Mouse (Mus musculus): ENCODE measurements around the gene Napb. TPM values are rescaled to one million over a fixed set of nuclear protein-coding genes. Genes with fewer than 3 reads are reported as not detected.

Napb gene
- polyA plus RNA-seq, 1 experiment from 2014 or later = 2.7 TPM

GRCm38 (mm10) chr2:148743001-148743400 is 10.7 kb upstream of the Napb start:
- Histone ChIP-seq H3K4me2 (replicated peaks; ENCODE audit: low read depth, low read length) (no peak overlapping the region), H3K9me3 (ENCODE audit: control insufficient read depth, low read length) (no peaks in the 10 kb centered on the region), H3K4me1 (ENCODE audit: control insufficient read depth, insufficient read depth, low read length) (no peaks in the 10 kb centered on the region), H3K9ac (ENCODE audit: low read depth, low read length) (no peak overlapping the region), H3K27me3 (ENCODE audit: control insufficient read depth, insufficient read depth, low read length) (no peaks in the 10 kb centered on the region), H3K36me3 (ENCODE audit: control insufficient read depth, insufficient read depth, low read length) (no peaks in the 10 kb centered on the region), H3K27ac (ENCODE audit: low read depth, low read length) (no peak overlapping the region), H3K4me3 (ENCODE audit: low read length) (no peak overlapping the region)
- ATAC-seq (ENCODE audit: low FRiP score, low TSS enrichment) = no peak
- 78% methylated on average over 3 of the region's 3 CpGs for WGBS

- under 1% methylated on average over 35 of the region's 35 CpGs for WGBS
- peak; percentile 68; the same call in 1 of the 2 replicates for ATAC-seq (ENCODE audit: low FRiP score, low TSS enrichment)
- H3K4me2 ChIP-seq (replicated peaks; ENCODE audit: low read depth, low read length) = peak overlapping the region; percentile 86
- no peaks in the 10 kb centered on the region for H3K36me3 ChIP-seq (ENCODE audit: control insufficient read depth, insufficient read depth, low read length)
- H3K27me3 ChIP-seq (ENCODE audit: control insufficient read depth, insufficient read depth, low read length) = no peaks in the 10 kb centered on the region
- peak overlapping the region; percentile 74 for H3K9ac ChIP-seq (ENCODE audit: low read depth, low read length)
- no peaks in the 10 kb centered on the region for H3K4me1 ChIP-seq (ENCODE audit: control insufficient read depth, insufficient read depth, low read length)
- no peak overlapping the region for H3K27ac ChIP-seq (ENCODE audit: low read depth, low read length)
- peak overlapping the region; percentile 82 for H3K4me3 ChIP-seq (ENCODE audit: low read length)
- H3K9me3 ChIP-seq (ENCODE audit: control insufficient read depth, low read length) = peaks cover 4% of the 10 kb centered on the region
Observed at GRCm38 (mm10) chr2:148731614-148732326, 497 bp downstream of the Napb start.

- no peaks in the 10 kb centered on the region for H3K36me3 ChIP-seq (ENCODE audit: control insufficient read depth, insufficient read depth, low read length)
- H3K27ac ChIP-seq (ENCODE audit: low read depth, low read length) = no peak overlapping the region
- WGBS = 50% methylated on average over 2 of the region's 2 CpGs
- no peaks in the 10 kb centered on the region for H3K9me3 ChIP-seq (ENCODE audit: control insufficient read depth, low read length)
- no peak overlapping the region for H3K4me2 ChIP-seq (replicated peaks; ENCODE audit: low read depth, low read length)
- H3K27me3 ChIP-seq (ENCODE audit: control insufficient read depth, insufficient read depth, low read length) = no peaks in the 10 kb centered on the region
- no peak overlapping the region for H3K9ac ChIP-seq (ENCODE audit: low read depth, low read length)
- H3K4me1 ChIP-seq (ENCODE audit: control insufficient read depth, insufficient read depth, low read length) = no peaks in the 10 kb centered on the region
- no peak overlapping the region for H3K4me3 ChIP-seq (ENCODE audit: low read length)
- no peak for ATAC-seq (ENCODE audit: low FRiP score, low TSS enrichment)
Observed at GRCm38 (mm10) chr2:148719271-148719995, 12.8 kb downstream of the Napb start.

- H3K27ac ChIP-seq (ENCODE audit: low read depth, low read length) = no peak overlapping the region
- H3K36me3 ChIP-seq (ENCODE audit: control insufficient read depth, insufficient read depth, low read length) = no peaks in the 10 kb centered on the region
- WGBS = 60% methylated on average over 2 of the region's 2 CpGs
- no peak overlapping the region for H3K9ac ChIP-seq (ENCODE audit: low read depth, low read length)
- H3K4me3 ChIP-seq (ENCODE audit: low read length) = no peak overlapping the region
- no peaks in the 10 kb centered on the region for H3K4me1 ChIP-seq (ENCODE audit: control insufficient read depth, insufficient read depth, low read length)
- ATAC-seq (ENCODE audit: low FRiP score, low TSS enrichment) = no peak
- H3K9me3 ChIP-seq (ENCODE audit: control insufficient read depth, low read length) = no peaks in the 10 kb centered on the region
- H3K27me3 ChIP-seq (ENCODE audit: control insufficient read depth, insufficient read depth, low read length) = no peaks in the 10 kb centered on the region
- no peak overlapping the region for H3K4me2 ChIP-seq (replicated peaks; ENCODE audit: low read depth, low read length)
Observed at GRCm38 (mm10) chr2:148717072-148717471, 15.2 kb downstream of the Napb start.

GRCm38 (mm10) chr2:148712326-148712725 is 19.9 kb downstream of the Napb start:
- Histone ChIP-seq H3K36me3 (ENCODE audit: control insufficient read depth, insufficient read depth, low read length) (no peaks in the 10 kb centered on the region), H3K4me2 (replicated peaks; ENCODE audit: low read depth, low read length) (no peak overlapping the region), H3K9me3 (ENCODE audit: control insufficient read depth, low read length) (no peaks in the 10 kb centered on the region), H3K27me3 (ENCODE audit: control insufficient read depth, insufficient read depth, low read length) (no peaks in the 10 kb centered on the region), H3K4me3 (ENCODE audit: low read length) (no peak overlapping the region), H3K4me1 (ENCODE audit: control insufficient read depth, insufficient read depth, low read length) (no peaks in the 10 kb centered on the region), H3K9ac (ENCODE audit: low read depth, low read length) (no peak overlapping the region), H3K27ac (ENCODE audit: low read depth, low read length) (no peak overlapping the region)
- ATAC-seq (ENCODE audit: low FRiP score, low TSS enrichment) = no peak
- WGBS = 92% methylated on average over 3 of the region's 3 CpGs

- no peaks in the 10 kb centered on the region for H3K9me3 ChIP-seq (ENCODE audit: control insufficient read depth, low read length)
- no peaks in the 10 kb centered on the region for H3K4me1 ChIP-seq (ENCODE audit: control insufficient read depth, insufficient read depth, low read length)
- WGBS = 78% methylated on average over 6 of the region's 6 CpGs
- no peak overlapping the region for H3K9ac ChIP-seq (ENCODE audit: low read depth, low read length)
- H3K4me2 ChIP-seq (replicated peaks; ENCODE audit: low read depth, low read length) = no peak overlapping the region
- H3K27me3 ChIP-seq (ENCODE audit: control insufficient read depth, insufficient read depth, low read length) = no peaks in the 10 kb centered on the region
- no peak overlapping the region for H3K4me3 ChIP-seq (ENCODE audit: low read length)
- ATAC-seq (ENCODE audit: low FRiP score, low TSS enrichment) = no peak
- H3K27ac ChIP-seq (ENCODE audit: low read depth, low read length) = no peak overlapping the region
- 0 out of 2 replicates have a peak, but pooled peaks cover 5% of the 10 kb centered on the region for H3K36me3 ChIP-seq (ENCODE audit: control insufficient read depth, insufficient read depth, low read length)
Observed at GRCm38 (mm10) chr2:148707202-148707530, 25.1 kb downstream of the Napb start.

GRCm38 (mm10) chr2:148706409-148707201 is 25.7 kb downstream of the Napb start:
- Histone ChIP-seq H3K9ac (ENCODE audit: low read depth, low read length) (no peak overlapping the region), H3K4me1 (ENCODE audit: control insufficient read depth, insufficient read depth, low read length) (no peaks in the 10 kb centered on the region), H3K27ac (ENCODE audit: low read depth, low read length) (no peak overlapping the region), H3K36me3 (ENCODE audit: control insufficient read depth, insufficient read depth, low read length) (0 out of 2 replicates have a peak, but pooled peaks cover 5% of the 10 kb centered on the region), H3K27me3 (ENCODE audit: control insufficient read depth, insufficient read depth, low read length) (no peaks in the 10 kb centered on the region), H3K4me3 (ENCODE audit: low read length) (no peak overlapping the region), H3K9me3 (ENCODE audit: control insufficient read depth, low read length) (no peaks in the 10 kb centered on the region), H3K4me2 (replicated peaks; ENCODE audit: low read depth, low read length) (no peak overlapping the region)
- 82% methylated on average over 15 of the region's 15 CpGs for WGBS
- ATAC-seq (ENCODE audit: low FRiP score, low TSS enrichment) = peak; percentile 43; the same call in 1 of the 2 replicates

- H3K27ac ChIP-seq (ENCODE audit: low read depth, low read length) = no peak overlapping the region
- H3K36me3 ChIP-seq (ENCODE audit: control insufficient read depth, insufficient read depth, low read length) = peaks cover 25% of the 10 kb centered on the region; the same call in 1 of the 2 replicates
- 68% methylated on average over 5 of the region's 5 CpGs for WGBS
Observed at GRCm38 (mm10) chr2:148698571-148698970, 33.7 kb downstream of the Napb start.

More at GRCm38 (mm10) chr2:148698571-148698970, 33.7 kb downstream of the Napb start:
- Histone ChIP-seq H3K9me3 (ENCODE audit: control insufficient read depth, low read length) (no peaks in the 10 kb centered on the region), H3K27me3 (ENCODE audit: control insufficient read depth, insufficient read depth, low read length) (no peaks in the 10 kb centered on the region), H3K4me2 (replicated peaks; ENCODE audit: low read depth, low read length) (no peak overlapping the region), H3K4me3 (ENCODE audit: low read length) (no peak overlapping the region), H3K9ac (ENCODE audit: low read depth, low read length) (no peak overlapping the region), H3K4me1 (ENCODE audit: control insufficient read depth, insufficient read depth, low read length) (no peaks in the 10 kb centered on the region)
- no peak for ATAC-seq (ENCODE audit: low FRiP score, low TSS enrichment)

All from kidney, embryonic 14.5 days (tissue).